Mouse (Mus musculus) liver (tissue): Measurements from ENCODE around the gene 1700029P11Rik.
A peak's percentile ranks its signal among the peaks of the same experiment; 100 is the strongest.

Source experiments
- DNase-seq: peaks from one replicate; pipeline ENCODE4 v3.0.0-alpha.2; 2020; ENCODE audit warnings: mixed read lengths

1700029P11Rik gene

GRCm38 (mm10) chr15:81980321-81980720 is at the start of gene 1700029P11Rik:
1700029P11Rik (plus strand) TSS chr15:81980540.
- no peak for DNase-seq

GRCm38 (mm10) chr15:81932951-81933470 is 47.3 kb upstream of the 1700029P11Rik start:
- no peak for DNase-seq

- no peak for DNase-seq
Observed at GRCm38 (mm10) chr15:81933986-81934385, 46.4 kb upstream of the 1700029P11Rik start.

GRCm38 (mm10) chr15:81935869-81936637 is 44.3 kb upstream of the 1700029P11Rik start:
- no peak for DNase-seq

- no peak for DNase-seq
Observed at GRCm38 (mm10) chr15:81936679-81937078, 43.7 kb upstream of the 1700029P11Rik start, which contains the start of gene Csdc2. Csdc2 (plus strand) TSS chr15:81936759.

- no peak for DNase-seq
Observed at GRCm38 (mm10) chr15:81937098-81937972, 43.0 kb upstream of the 1700029P11Rik start.

GRCm38 (mm10) chr15:81938246-81938645 is 42.1 kb upstream of the 1700029P11Rik start:
- peak; percentile 58 for DNase-seq

GRCm38 (mm10) chr15:81939157-81939715 is 41.1 kb upstream of the 1700029P11Rik start:
- no peak for DNase-seq

- DNase-seq = no peak
Observed at GRCm38 (mm10) chr15:81939774-81940173, 40.6 kb upstream of the 1700029P11Rik start.

GRCm38 (mm10) chr15:81940219-81940618 is 40.1 kb upstream of the 1700029P11Rik start:
- DNase-seq = no peak

- DNase-seq = no peak
Observed at GRCm38 (mm10) chr15:81941010-81941409, 39.3 kb upstream of the 1700029P11Rik start.

GRCm38 (mm10) chr15:81943176-81943749 is 37.1 kb upstream of the 1700029P11Rik start:
- DNase-seq = no peak

GRCm38 (mm10) chr15:81949076-81949475 is 31.3 kb upstream of the 1700029P11Rik start:
- no peak for DNase-seq

GRCm38 (mm10) chr15:81949476-81950131 is 30.7 kb upstream of the 1700029P11Rik start:
- DNase-seq = no peak

GRCm38 (mm10) chr15:81950716-81951115 is 29.6 kb upstream of the 1700029P11Rik start:
- DNase-seq = no peak

GRCm38 (mm10) chr15:81951159-81951558 is 29.2 kb upstream of the 1700029P11Rik start:
- no peak for DNase-seq

GRCm38 (mm10) chr15:81952310-81952709 is 28.0 kb upstream of the 1700029P11Rik start:
- peak; percentile 2 for DNase-seq

GRCm38 (mm10) chr15:81954151-81954583 is 26.2 kb upstream of the 1700029P11Rik start:
- peak; percentile 1 for DNase-seq

- DNase-seq = no peak
Observed at GRCm38 (mm10) chr15:81954716-81955115, 25.6 kb upstream of the 1700029P11Rik start.

GRCm38 (mm10) chr15:81955414-81955813 is 24.9 kb upstream of the 1700029P11Rik start:
- DNase-seq = no peak

GRCm38 (mm10) chr15:81956457-81956856 is 23.9 kb upstream of the 1700029P11Rik start:
- DNase-seq = peak; percentile 58

GRCm38 (mm10) chr15:81957598-81957997 is 22.7 kb upstream of the 1700029P11Rik start:
- DNase-seq = no peak
